Mouse (Mus musculus) forebrain, embryonic 13.5 days (tissue): ENCODE measurements around the gene Dock1. TPM values are rescaled to one million over a fixed set of nuclear protein-coding genes. Genes with fewer than 3 reads are reported as not detected.
A peak's percentile ranks its signal among the peaks of the same experiment; 100 is the strongest.

Experiments used
- ATAC-seq: fragments of 200-750 bp; cut with Nextera tagmentation; 2 replicates; pipeline ENCODE4 v1.8.0; 2017
- H3K27ac ChIP-seq: fragments of 300-500 bp; sonication (generic); 2 replicates; pipeline ENCODE4 v1.5.1; 2015; ENCODE audit warnings: inconsistent platforms, mild to moderate bottlenecking, moderate library complexity
- H3K27me3 ChIP-seq: fragments of 300-500 bp; sonication (generic); 2 replicates; pipeline ENCODE4 v1.6.1; 2015; ENCODE audit warnings: mild to moderate bottlenecking, inconsistent platforms
- H3K36me3 ChIP-seq: fragments of 300-500 bp; sonication (generic); 2 replicates; pipeline ENCODE4 v1.6.1; 2015; ENCODE audit warnings: mild to moderate bottlenecking, inconsistent platforms; ENCODE audit not compliant: poor library complexity, severe bottlenecking
- H3K4me1 ChIP-seq: fragments of 300-500 bp; sonication (generic); 2 replicates; pipeline ENCODE4 v1.6.1; 2015; ENCODE audit warnings: inconsistent platforms
- H3K4me2 ChIP-seq: fragments of 300-500 bp; sonication (generic); 2 replicates; pipeline ENCODE4 v1.6.1; 2015; ENCODE audit warnings: inconsistent platforms, mild to moderate bottlenecking, moderate library complexity
- H3K4me3 ChIP-seq: fragments of 300-500 bp; sonication (generic); 2 replicates; pipeline ENCODE4 v1.5.1; 2015; ENCODE audit warnings: mild to moderate bottlenecking, inconsistent platforms
- H3K9ac ChIP-seq: fragments of 300-500 bp; sonication (generic); 2 replicates; pipeline ENCODE4 v1.6.1; 2015; ENCODE audit warnings: mild to moderate bottlenecking, inconsistent platforms
- H3K9me3 ChIP-seq: fragments of 300-500 bp; sonication (generic); replicated peaks from 2 replicates; pipeline ENCODE4 v1.6.1; 2016; ENCODE audit warnings: inconsistent platforms
- WGBS: fragments of 180-500 bp; shearing (Covaris S2); methylation state at CpG from one replicate; pipeline ENCODE4 v1.1.7; 2015; 5-methylcytosine and 5-hydroxymethylcytosine counted together
- polyA plus RNA-seq: library from polyadenylated mRNA; unstranded; fragments of >200 nt; fragmentation: Nextera tagmentation; extraction: Ambion mirVana; gene quantifications from 2 replicates; pipeline ENCODE4 v1.2.1, GENCODE M21; 2015

Dock1 gene
- polyA plus RNA-seq, 1 experiment from 2014 or later: 11.6 TPM

DNA sequence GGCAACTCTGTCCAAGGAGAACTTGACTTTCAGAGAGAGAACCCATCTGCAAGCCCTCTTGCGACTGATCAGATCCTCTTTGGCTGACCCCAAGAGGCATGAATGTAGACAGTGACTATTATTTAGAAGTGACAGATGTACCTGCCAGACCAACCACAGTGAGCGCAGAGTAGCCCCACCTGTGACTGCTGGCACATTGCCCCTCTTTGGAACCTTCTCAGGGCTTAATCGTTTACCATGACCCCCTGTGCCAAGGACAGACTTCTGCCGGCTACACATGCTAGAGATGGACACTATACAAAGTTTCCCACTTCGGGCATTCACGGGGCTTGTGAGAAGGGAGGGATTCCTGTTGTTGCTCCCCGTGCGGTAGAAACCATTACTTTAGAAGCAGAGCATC, 413.0 kb downstream of the Dock1 start:
- WGBS: 91% methylated on average over 8 of the region's 8 CpGs
- no peaks in the 10 kb centered on the region for H3K9me3 ChIP-seq
- H3K4me3 ChIP-seq: no peak overlapping the region

DNA sequence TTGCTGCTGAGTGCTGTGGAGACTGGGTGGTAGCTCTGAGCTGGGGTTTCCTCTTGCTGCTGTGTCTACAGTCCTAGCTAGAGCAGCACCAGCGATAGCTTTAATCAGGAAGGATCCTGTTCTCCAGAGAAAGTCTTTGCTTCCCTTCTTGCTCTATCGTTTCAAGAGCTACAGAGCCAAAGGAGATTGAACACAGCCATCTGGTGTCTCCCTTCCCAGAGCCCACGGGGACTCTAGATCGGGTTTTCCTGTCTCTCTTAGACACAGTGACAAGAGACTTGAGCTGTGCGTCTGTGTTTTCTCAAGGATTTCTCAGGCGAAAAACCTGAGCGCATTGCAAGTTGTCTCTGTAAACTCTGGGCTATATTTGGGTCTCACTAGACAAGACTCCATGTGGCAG, 413.6 kb downstream of the Dock1 start:
- no peak overlapping the region for H3K4me2 ChIP-seq
- ATAC-seq: no peak
- whole genome bisulfite sequencing: 93% methylated on average over 7 of the region's 7 CpGs
- H3K27ac ChIP-seq: no peak overlapping the region
- H3K9me3 ChIP-seq: no peaks in the 10 kb centered on the region
- H3K9ac ChIP-seq: no peak overlapping the region
- H3K36me3 ChIP-seq: peaks cover 2% of the 10 kb centered on the region; the same call in 1 of the 2 replicates
- H3K27me3 ChIP-seq: no peaks in the 10 kb centered on the region
- H3K4me3 ChIP-seq: no peak overlapping the region
- H3K4me1 ChIP-seq: no peaks in the 10 kb centered on the region

More for the DNA sequence above, 413.0 kb downstream of the Dock1 start:
- Histone ChIP-seq H3K27ac (no peak overlapping the region), H3K36me3 (peaks cover 2% of the 10 kb centered on the region; the same call in 1 of the 2 replicates), H3K4me2 (no peak overlapping the region), H3K27me3 (no peaks in the 10 kb centered on the region), H3K4me1 (peaks cover 2% of the 10 kb centered on the region; the same call in 1 of the 2 replicates), H3K9ac (no peak overlapping the region)
- ATAC-seq: no peak

- H3K9me3 ChIP-seq: no peaks in the 10 kb centered on the region
- no peak overlapping the region for H3K9ac ChIP-seq
- WGBS: 90% methylated on average over 5 of the region's 5 CpGs
- H3K27ac ChIP-seq: no peak overlapping the region
- H3K27me3 ChIP-seq: no peaks in the 10 kb centered on the region
- H3K4me1 ChIP-seq: no peaks in the 10 kb centered on the region
- peaks cover 2% of the 10 kb centered on the region; the same call in 1 of the 2 replicates for H3K36me3 ChIP-seq
- H3K4me2 ChIP-seq: no peak overlapping the region
- H3K4me3 ChIP-seq: no peak overlapping the region
- no peak for ATAC-seq
These were observed 416.1 kb downstream of the Dock1 start for GRCm38 (mm10) chr7:135086556-135086955.

GRCm38 (mm10) chr7:135089626-135090025, 419.2 kb downstream of the Dock1 start:
- H3K9ac ChIP-seq: no peak overlapping the region
- H3K4me1 ChIP-seq: no peaks in the 10 kb centered on the region
- H3K27me3 ChIP-seq: no peaks in the 10 kb centered on the region
- no peaks in the 10 kb centered on the region for H3K9me3 ChIP-seq
- no peak overlapping the region for H3K27ac ChIP-seq
- H3K4me2 ChIP-seq: no peak overlapping the region
- H3K36me3 ChIP-seq: no peaks in the 10 kb centered on the region
- no peak overlapping the region for H3K4me3 ChIP-seq
- WGBS: 90% methylated on average over 4 of the region's 4 CpGs
- no peak for ATAC-seq

DNA sequence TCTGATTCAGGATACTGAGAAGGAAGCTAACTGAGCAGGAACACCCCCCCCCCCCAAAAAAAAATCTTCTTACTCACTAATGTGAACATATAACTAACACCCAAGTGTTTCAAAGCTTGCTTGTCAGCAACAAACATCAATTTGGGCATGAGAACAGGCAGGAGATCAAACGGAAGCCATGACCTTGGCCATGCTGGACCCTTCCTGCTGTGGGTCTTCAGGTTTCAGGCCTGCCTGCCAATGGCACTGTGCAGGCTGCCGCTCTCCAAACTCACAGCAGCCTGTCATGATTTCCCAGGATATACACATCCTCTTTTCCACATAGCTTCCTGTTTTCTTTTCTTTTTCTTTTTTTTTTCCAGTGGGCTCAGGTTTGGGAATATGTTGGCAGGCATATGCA, 423.4 kb downstream of the Dock1 start:
- no peak overlapping the region for H3K4me2 ChIP-seq
- 84% methylated on average over 2 of the region's 2 CpGs for WGBS
- no peaks in the 10 kb centered on the region for H3K4me1 ChIP-seq
- no peak overlapping the region for H3K4me3 ChIP-seq
- no peak for ATAC-seq
- H3K36me3 ChIP-seq: no peaks in the 10 kb centered on the region
- H3K27me3 ChIP-seq: no peaks in the 10 kb centered on the region
- no peaks in the 10 kb centered on the region for H3K9me3 ChIP-seq
- no peak overlapping the region for H3K9ac ChIP-seq
- H3K27ac ChIP-seq: no peak overlapping the region

DNA sequence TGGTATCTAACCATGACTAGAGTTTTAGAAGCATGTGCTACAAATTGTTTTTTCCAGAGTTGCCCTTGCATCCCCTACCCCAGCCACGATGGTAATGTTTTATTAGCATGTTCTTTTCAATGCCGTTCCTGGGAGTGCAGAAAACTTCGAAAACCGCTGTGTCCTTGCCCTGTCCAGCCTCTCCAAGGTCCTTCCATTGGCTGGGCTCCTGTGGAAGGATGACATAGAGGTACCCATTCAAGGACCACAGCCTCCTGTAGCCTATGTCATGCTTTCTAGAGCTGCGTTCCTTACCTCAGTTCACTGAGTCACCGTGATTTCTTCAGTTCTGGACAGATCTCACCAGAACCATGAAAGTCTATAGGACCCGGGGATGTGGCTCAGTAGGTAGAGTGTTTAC, 431.5 kb downstream of the Dock1 start:
- Histone ChIP-seq H3K27me3 (no peaks in the 10 kb centered on the region), H3K4me2 (no peak overlapping the region), H3K4me1 (peaks cover 6% of the 10 kb centered on the region; the same call in 1 of the 2 replicates), H3K9me3 (no peaks in the 10 kb centered on the region), H3K9ac (no peak overlapping the region), H3K36me3 (no peaks in the 10 kb centered on the region), H3K27ac (no peak overlapping the region), H3K4me3 (no peak overlapping the region)
- ATAC-seq: no peak
- WGBS: 93% methylated on average over 7 of the region's 7 CpGs

GRCm38 (mm10) chr7:135106536-135106935, 436.1 kb downstream of the Dock1 start:
- Histone ChIP-seq H3K9me3 (no peaks in the 10 kb centered on the region), H3K9ac (no peak overlapping the region), H3K4me2 (no peak overlapping the region), H3K4me1 (peaks cover 3% of the 10 kb centered on the region; the same call in 1 of the 2 replicates), H3K27ac (no peak overlapping the region), H3K27me3 (no peaks in the 10 kb centered on the region), H3K36me3 (0 out of 2 replicates have a peak, but pooled peaks cover 12% of the 10 kb centered on the region), H3K4me3 (no peak overlapping the region)
- ATAC-seq: no peak
- WGBS: 65% methylated on average over 3 of the region's 3 CpGs

- H3K27me3 ChIP-seq: no peaks in the 10 kb centered on the region
- H3K4me1 ChIP-seq: peaks cover 3% of the 10 kb centered on the region; the same call in 1 of the 2 replicates
- no peak overlapping the region for H3K9ac ChIP-seq
- H3K9me3 ChIP-seq: no peaks in the 10 kb centered on the region
- no peak overlapping the region for H3K27ac ChIP-seq
- H3K4me2 ChIP-seq: no peak overlapping the region
- H3K36me3 ChIP-seq: 0 out of 2 replicates have a peak, but pooled peaks cover 12% of the 10 kb centered on the region
- WGBS: 97% methylated on average over 1 of the region's 1 CpGs
- ATAC-seq: no peak
- no peak overlapping the region for H3K4me3 ChIP-seq
These were observed 439.9 kb downstream of the Dock1 start for GRCm38 (mm10) chr7:135110307-135110706.

- Histone ChIP-seq H3K4me1 (peaks cover 9% of the 10 kb centered on the region), H3K36me3 (no peaks in the 10 kb centered on the region), H3K27me3 (no peaks in the 10 kb centered on the region), H3K9me3 (no peaks in the 10 kb centered on the region), H3K4me2 (no peak overlapping the region), H3K27ac (peak overlapping the region; percentile 65), H3K4me3 (no peak overlapping the region), H3K9ac (no peak overlapping the region)
- no peak for ATAC-seq
- WGBS: 88% methylated on average over 10 of the region's 10 CpGs
These were observed 455.0 kb downstream of the Dock1 start for GRCm38 (mm10) chr7:135125296-135126065.

DNA sequence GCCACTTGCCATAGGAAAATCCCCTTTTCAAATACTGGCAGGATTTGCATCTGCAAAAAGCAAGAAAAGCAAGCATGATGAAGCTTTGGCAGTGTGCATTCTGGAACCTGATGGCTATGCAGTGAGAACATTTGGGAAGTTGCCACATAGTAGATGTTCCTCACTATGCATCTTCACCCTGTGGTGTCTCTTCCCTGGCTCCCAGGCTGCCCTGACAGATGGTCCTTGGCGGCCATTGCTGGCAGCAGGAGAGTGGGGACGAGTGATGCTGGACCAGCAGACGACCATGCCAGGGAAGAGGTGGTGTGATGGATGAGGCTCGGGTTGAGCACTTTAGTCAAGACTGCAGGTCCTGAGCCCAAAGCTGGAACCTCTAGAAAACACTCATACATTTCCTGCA, 462.0 kb downstream of the Dock1 start:
- ATAC-seq: no peak
- H3K4me1 ChIP-seq: no peaks in the 10 kb centered on the region
- no peak overlapping the region for H3K27ac ChIP-seq
- no peaks in the 10 kb centered on the region for H3K27me3 ChIP-seq
- no peaks in the 10 kb centered on the region for H3K9me3 ChIP-seq
- no peaks in the 10 kb centered on the region for H3K36me3 ChIP-seq
- H3K4me2 ChIP-seq: no peak overlapping the region
- no peak overlapping the region for H3K4me3 ChIP-seq
- 91% methylated on average over 4 of the region's 4 CpGs for WGBS
- H3K9ac ChIP-seq: no peak overlapping the region

DNA sequence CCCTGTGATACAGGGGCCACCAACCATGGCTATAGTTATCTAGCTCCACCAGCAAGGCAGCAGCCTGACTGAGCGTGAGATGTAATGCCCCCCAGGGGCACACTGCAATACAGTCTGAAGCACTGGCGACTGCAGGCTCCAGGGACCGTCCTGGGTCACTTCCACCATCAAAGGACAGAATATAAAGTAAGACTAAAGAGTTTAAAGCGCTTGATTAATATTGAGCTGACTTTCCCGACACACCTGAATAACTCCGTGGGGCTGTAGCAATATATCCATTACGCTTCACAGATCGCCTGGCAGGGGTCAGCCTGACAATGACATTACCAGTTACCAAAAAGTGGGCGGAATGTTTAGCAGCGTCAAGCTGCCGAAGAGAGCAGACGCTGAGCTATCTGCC, 464.2 kb downstream of the Dock1 start:
- WGBS: 52% methylated on average over 12 of the region's 12 CpGs

DNA sequence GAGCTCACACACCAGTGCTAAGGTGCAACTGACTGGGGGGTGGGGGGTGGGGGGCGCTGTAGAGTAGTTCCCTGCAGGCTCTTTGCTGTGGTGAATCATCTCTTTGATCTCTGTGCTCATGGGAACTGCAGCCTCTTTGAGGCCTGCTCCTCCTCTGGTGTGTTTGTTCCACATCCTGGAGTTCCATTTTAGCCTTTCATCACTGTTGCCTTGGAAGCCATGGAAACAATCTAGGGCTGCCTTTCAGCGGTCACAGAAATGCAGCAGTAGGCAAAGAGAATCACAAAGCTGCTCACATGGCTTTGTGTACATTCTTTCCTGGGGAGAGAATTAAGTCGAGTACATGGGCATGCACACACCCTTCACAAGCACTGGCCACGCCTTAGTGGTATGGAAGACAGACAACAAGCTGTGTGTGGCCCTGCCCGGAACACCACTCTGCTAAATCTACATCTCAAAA, 468.7 kb downstream of the Dock1 start:
- Histone ChIP-seq H3K9ac (no peak overlapping the region), H3K4me2 (no peak overlapping the region), H3K4me1 (peaks cover 15% of the 10 kb centered on the region), H3K9me3 (no peaks in the 10 kb centered on the region), H3K36me3 (no peaks in the 10 kb centered on the region), H3K4me3 (no peak overlapping the region), H3K27ac (no peak overlapping the region; the same call in 1 of the 2 replicates), H3K27me3 (no peaks in the 10 kb centered on the region)
- WGBS: 2% methylated on average over 5 of the region's 5 CpGs
- ATAC-seq: peak; percentile 66; the same call in 1 of the 2 replicates

More for the DNA sequence above, 464.2 kb downstream of the Dock1 start:
- ATAC-seq: no peak
- Histone ChIP-seq H3K9me3 (no peaks in the 10 kb centered on the region), H3K9ac (no peak overlapping the region), H3K36me3 (no peaks in the 10 kb centered on the region), H3K4me2 (no peak overlapping the region), H3K27me3 (no peaks in the 10 kb centered on the region), H3K4me1 (peaks cover 12% of the 10 kb centered on the region), H3K27ac (no peak overlapping the region), H3K4me3 (no peak overlapping the region)
